Mouse (Mus musculus) limb, embryonic 12.5 days (tissue): ENCODE results near the gene Stx5a. TPM values are rescaled to one million over a fixed set of nuclear protein-coding genes. Genes with fewer than 3 reads are reported as not detected.
"Not testable (repeated sequence)": the region's sequence is repeated elsewhere in the genome, so short reads cannot be mapped to it uniquely, and the experiment has no call there.

Experiments
- ATAC-seq: fragments of 200-750 bp; cut with Nextera tagmentation; 2 replicates; pipeline ENCODE4 v1.8.0; 2017; ENCODE audit warnings: low read depth, moderate TSS enrichment; ENCODE audit not compliant: insufficient number of reproducible peaks, insufficient read depth, low FRiP score, low TSS enrichment
- H3K27ac ChIP-seq: fragments of 300-500 bp; sonication (generic); 2 replicates; pipeline ENCODE4 v1.5.1; 2016; ENCODE audit warnings: mild to moderate bottlenecking, moderate library complexity
- H3K27me3 ChIP-seq: fragments of 300-500 bp; sonication (generic); 2 replicates; pipeline ENCODE4 v1.6.1; 2016; ENCODE audit warnings: mild to moderate bottlenecking, moderate library complexity
- H3K36me3 ChIP-seq: fragments of 300-500 bp; sonication (generic); 2 replicates; pipeline ENCODE4 v1.6.1; 2016; ENCODE audit warnings: mild to moderate bottlenecking, moderate library complexity
- H3K4me1 ChIP-seq: fragments of 300-500 bp; sonication (generic); replicated peaks from 2 replicates; pipeline ENCODE4 v1.6.1; 2016
- H3K4me2 ChIP-seq: fragments of 300-500 bp; sonication (generic); 2 replicates; pipeline ENCODE4 v1.6.1; 2016; ENCODE audit warnings: mild to moderate bottlenecking, moderate library complexity
- H3K4me3 ChIP-seq: fragments of 300-500 bp; sonication (generic); replicated peaks from 2 replicates; pipeline ENCODE4 v1.5.1; 2016; ENCODE audit warnings: mild to moderate bottlenecking
- H3K9ac ChIP-seq: fragments of 300-500 bp; sonication (generic); replicated peaks from 2 replicates; pipeline ENCODE4 v1.6.1; 2016; ENCODE audit warnings: mild to moderate bottlenecking, moderate library complexity
- H3K9me3 ChIP-seq: fragments of 300-500 bp; sonication (generic); 2 replicates; pipeline ENCODE4 v1.6.1; 2016; ENCODE audit warnings: mild to moderate bottlenecking, moderate library complexity
- WGBS: fragments of 180-500 bp; shearing (Covaris S2); methylation state at CpG from one replicate; pipeline ENCODE4 v1.1.7; 2016; 5-methylcytosine and 5-hydroxymethylcytosine counted together
- polyA plus RNA-seq: library from polyadenylated mRNA; unstranded; fragments of >200 nt; fragmentation: Nextera tagmentation; extraction: Ambion mirVana; gene quantifications from 2 replicates; pipeline ENCODE4 v1.2.1, GENCODE M21; 2016

Gene Stx5a
- polyA plus RNA-seq, 1 experiment from 2014 or later: 168 TPM

- no peak overlapping the region for H3K9ac ChIP-seq
- no peaks in the 10 kb centered on the region for H3K27me3 ChIP-seq
- peaks cover 12% of the 10 kb centered on the region for H3K4me1 ChIP-seq
- 28% methylated on average over 5 of the region's 5 CpGs for whole genome bisulfite sequencing
- H3K4me3 ChIP-seq: no peak overlapping the region
- H3K9me3 ChIP-seq: no peaks in the 10 kb centered on the region
- H3K4me2 ChIP-seq: no peak overlapping the region
- 0 out of 2 replicates have a peak overlapping the region, but pooled peaks have one; percentile 23 for H3K27ac ChIP-seq
- peaks cover 32% of the 10 kb centered on the region for H3K36me3 ChIP-seq
- ATAC-seq: no peak
Measured at GRCm38 (mm10) chr19:8727495-8728114, 13.6 kb upstream of the Stx5a start.

- H3K27me3 ChIP-seq, H3K9me3 ChIP-seq, H3K4me2 ChIP-seq, ATAC-seq, H3K27ac ChIP-seq, H3K4me3 ChIP-seq, H3K9ac ChIP-seq: not testable (repeated sequence)
- 50% methylated on average over 3 of the region's 3 CpGs for WGBS
- peaks cover 32% of the 10 kb centered on the region for H3K36me3 ChIP-seq
- H3K4me1 ChIP-seq: peaks cover 12% of the 10 kb centered on the region
Measured at GRCm38 (mm10) chr19:8728335-8729099, 12.7 kb upstream of the Stx5a start.

- no peak for ATAC-seq
- Histone ChIP-seq H3K4me1 (peaks cover 2% of the 10 kb centered on the region; the same call in 1 of the 2 replicates), H3K4me3 (no peak overlapping the region), H3K4me2 (no peak overlapping the region), H3K27me3 (no peaks in the 10 kb centered on the region), H3K36me3 (peaks cover 20% of the 10 kb centered on the region), H3K9me3 (no peaks in the 10 kb centered on the region), H3K27ac (no peak overlapping the region), H3K9ac (no peak overlapping the region)
- 72% methylated on average over 3 of the region's 3 CpGs for WGBS
Measured at GRCm38 (mm10) chr19:8734334-8734733, 6.9 kb upstream of the Stx5a start.

GRCm38 (mm10) chr19:8735389-8736159 is 5.6 kb upstream of the Stx5a start, which contains the start of gene Wdr74:
TSS of gene Wdr74 (plus strand) at chr19:8735827.
- Histone ChIP-seq H3K36me3 (peaks cover 33% of the 10 kb centered on the region), H3K27me3 (no peaks in the 10 kb centered on the region), H3K4me1 (peaks cover 8% of the 10 kb centered on the region), H3K4me3 (peak within 1 kb of the TSS; percentile 89), H3K9ac (peak within 1 kb of the TSS; percentile 79), H3K27ac (peak within 1 kb of the TSS; percentile 66), H3K4me2 (peak within 1 kb of the TSS; percentile 84), H3K9me3 (no peaks in the 10 kb centered on the region)
- WGBS: under 1% methylated on average over 32 of the region's 32 CpGs
- ATAC-seq: peak; percentile 89

GRCm38 (mm10) chr19:8736160-8736467 is 5.1 kb upstream of the Stx5a start:
- H3K4me2 ChIP-seq: peak overlapping the region; percentile 84
- peaks cover 33% of the 10 kb centered on the region for H3K36me3 ChIP-seq
- no peak for ATAC-seq
- peak overlapping the region; percentile 79 for H3K9ac ChIP-seq
- peaks cover 12% of the 10 kb centered on the region for H3K4me1 ChIP-seq
- peak overlapping the region; percentile 66; the same call in 1 of the 2 replicates for H3K27ac ChIP-seq
- peak overlapping the region; percentile 89 for H3K4me3 ChIP-seq
- WGBS: 3% methylated on average over 11 of the region's 11 CpGs
- H3K9me3 ChIP-seq: no peaks in the 10 kb centered on the region
- no peaks in the 10 kb centered on the region for H3K27me3 ChIP-seq

GRCm38 (mm10) chr19:8738911-8739310 is 2.3 kb upstream of the Stx5a start:
- Histone ChIP-seq H3K9ac (no peak overlapping the region), H3K27me3 (no peaks in the 10 kb centered on the region), H3K4me2 (no peak overlapping the region), H3K27ac (no peak overlapping the region), H3K9me3 (no peaks in the 10 kb centered on the region), H3K4me1 (peaks cover 23% of the 10 kb centered on the region), H3K4me3 (no peak overlapping the region), H3K36me3 (peaks cover 45% of the 10 kb centered on the region)
- WGBS: 89% methylated on average over 7 of the region's 7 CpGs
- no peak for ATAC-seq

- Histone ChIP-seq H3K36me3 (peaks cover 53% of the 10 kb centered on the region), H3K9me3 (no peaks in the 10 kb centered on the region)
Measured at GRCm38 (mm10) chr19:8739646-8740045, 1.6 kb upstream of the Stx5a start.

GRCm38 (mm10) chr19:8740603-8741002 is 610 bp upstream of the Stx5a start, which contains the start of gene 1700092M07Rik:
TSS of gene 1700092M07Rik (plus strand) at chr19:8740718.
- 67% methylated on average over 14 of the region's 14 CpGs for WGBS
- Histone ChIP-seq H3K4me2 (peak within 1 kb of the TSS; percentile 98), H3K9ac (peak within 1 kb of the TSS; percentile 95), H3K36me3 (peaks cover 62% of the 10 kb centered on the region), H3K9me3 (no peaks in the 10 kb centered on the region), H3K4me1 (peaks cover 21% of the 10 kb centered on the region), H3K27me3 (no peaks in the 10 kb centered on the region), H3K4me3 (peak within 1 kb of the TSS; percentile 95), H3K27ac (peak within 1 kb of the TSS; percentile 96)
- ATAC-seq: no peak

More at GRCm38 (mm10) chr19:8739646-8740045, 1.6 kb upstream of the Stx5a start:
- Histone ChIP-seq H3K4me1 (peaks cover 23% of the 10 kb centered on the region), H3K4me3 (no peak overlapping the region), H3K27me3 (no peaks in the 10 kb centered on the region), H3K4me2 (no peak overlapping the region), H3K27ac (no peak overlapping the region), H3K9ac (no peak overlapping the region)
- no peak for ATAC-seq
- 91% methylated on average over 6 of the region's 6 CpGs for WGBS

GRCm38 (mm10) chr19:8742176-8742575 is 963 bp downstream of the Stx5a start:
- H3K9me3 ChIP-seq: no peaks in the 10 kb centered on the region
- peak overlapping the region; percentile 95 for H3K4me3 ChIP-seq
- peak overlapping the region; percentile 96 for H3K27ac ChIP-seq
- peaks cover 78% of the 10 kb centered on the region for H3K36me3 ChIP-seq
- ATAC-seq: no peak
- H3K9ac ChIP-seq: peak overlapping the region; percentile 95
- peaks cover 21% of the 10 kb centered on the region for H3K4me1 ChIP-seq
- H3K27me3 ChIP-seq: no peaks in the 10 kb centered on the region
- peak overlapping the region; percentile 98 for H3K4me2 ChIP-seq
- 15% methylated on average over 14 of the region's 14 CpGs for WGBS

GRCm38 (mm10) chr19:8745382-8745781 is 4.2 kb downstream of the Stx5a start:
- Histone ChIP-seq H3K9ac (no peak overlapping the region), H3K4me3 (no peak overlapping the region), H3K27ac (no peak overlapping the region), H3K36me3 (peaks cover 80% of the 10 kb centered on the region), H3K4me1 (peaks cover 18% of the 10 kb centered on the region), H3K27me3 (no peaks in the 10 kb centered on the region), H3K9me3 (no peaks in the 10 kb centered on the region), H3K4me2 (no peak overlapping the region)
- WGBS: 90% methylated on average over 1 of the region's 1 CpGs
- ATAC-seq: no peak

- Histone ChIP-seq H3K4me3 (no peak overlapping the region), H3K9me3 (no peaks in the 10 kb centered on the region), H3K4me2 (no peak overlapping the region), H3K9ac (no peak overlapping the region), H3K27me3 (no peaks in the 10 kb centered on the region), H3K4me1 (peaks cover 9% of the 10 kb centered on the region), H3K36me3 (peaks cover 95% of the 10 kb centered on the region), H3K27ac (no peak overlapping the region)
- no peak for ATAC-seq
- WGBS: 72% methylated on average over 2 of the region's 2 CpGs
Measured at GRCm38 (mm10) chr19:8747368-8747767, 6.2 kb downstream of the Stx5a start.
